Mouse (Mus musculus): ENCODE measurements around the gene Eif4a2. TPM values are rescaled to one million over a fixed set of nuclear protein-coding genes. Genes with fewer than 3 reads are reported as not detected.
"Not testable (repeated sequence)": the region's sequence is repeated elsewhere in the genome, so short reads cannot be mapped to it uniquely, and the experiment has no call there.

Eif4a2 gene
- polyA plus RNA-seq, 1 experiment from 2014 or later = 99.0 TPM

GRCm38 (mm10) chr16:23087712-23088111 lies 19.5 kb upstream of the Eif4a2 start:
- peak; percentile 38; the same call in 1 of the 2 replicates for ATAC-seq (ENCODE audit: low FRiP score, low TSS enrichment)
- H3K36me3 ChIP-seq (ENCODE audit: control insufficient read depth, insufficient read depth, low read length); H3K27ac ChIP-seq (replicated peaks); H3K4me1 ChIP-seq (replicated peaks; ENCODE audit: control insufficient read depth, insufficient read depth); H3K9me3 ChIP-seq (ENCODE audit: control insufficient read depth, low read length); H3K4me2 ChIP-seq (replicated peaks; ENCODE audit: low read depth); DNase-seq (ENCODE audit: low spot score); H3K27me3 ChIP-seq (ENCODE audit: control insufficient read depth, insufficient read depth, low read length); H3K4me3 ChIP-seq (ENCODE audit: low read depth, low read length); H3K9ac ChIP-seq (ENCODE audit: low read length): not testable (repeated sequence)
- WGBS = 29% methylated on average over 4 of the region's 4 CpGs
- TF ChIP-seq CTCF (IDR thresholded peaks at IDR 0.05; ENCODE audit: low read depth) = peak; percentile 73

- H3K9me3 ChIP-seq (ENCODE audit: control insufficient read depth, low read length); H3K27me3 ChIP-seq (ENCODE audit: control insufficient read depth, insufficient read depth, low read length); H3K36me3 ChIP-seq (ENCODE audit: control insufficient read depth, insufficient read depth, low read length); DNase-seq (ENCODE audit: low spot score); H3K4me3 ChIP-seq (ENCODE audit: low read depth, low read length); H3K9ac ChIP-seq (ENCODE audit: low read length); H3K4me1 ChIP-seq (replicated peaks; ENCODE audit: control insufficient read depth, insufficient read depth); ATAC-seq (ENCODE audit: low FRiP score, low TSS enrichment); H3K27ac ChIP-seq (replicated peaks); H3K4me2 ChIP-seq (replicated peaks; ENCODE audit: low read depth): not testable (repeated sequence)
- peak; percentile 50 for TF ChIP-seq CTCF (IDR thresholded peaks at IDR 0.05; ENCODE audit: low read depth)
- WGBS = 100% methylated on average over 1 of the region's 1 CpGs
Observed at GRCm38 (mm10) chr16:23088491-23088890, 18.8 kb upstream of the Eif4a2 start.

GRCm38 (mm10) chr16:23091345-23091744 lies 15.9 kb upstream of the Eif4a2 start:
- not testable (repeated sequence) for H3K9ac ChIP-seq (ENCODE audit: low read length); ATAC-seq (ENCODE audit: low FRiP score, low TSS enrichment); H3K36me3 ChIP-seq (ENCODE audit: control insufficient read depth, insufficient read depth, low read length); H3K27me3 ChIP-seq (ENCODE audit: control insufficient read depth, insufficient read depth, low read length); DNase-seq (ENCODE audit: low spot score); H3K4me1 ChIP-seq (replicated peaks; ENCODE audit: control insufficient read depth, insufficient read depth); H3K4me2 ChIP-seq (replicated peaks; ENCODE audit: low read depth); H3K9me3 ChIP-seq (ENCODE audit: control insufficient read depth, low read length); H3K4me3 ChIP-seq (ENCODE audit: low read depth, low read length); H3K27ac ChIP-seq (replicated peaks)

- no peaks in the 10 kb centered on the region for H3K27me3 ChIP-seq (ENCODE audit: control insufficient read depth, insufficient read depth, low read length)
- no peaks in the 10 kb centered on the region for H3K9me3 ChIP-seq (ENCODE audit: control insufficient read depth, low read length)
- no peak overlapping the region for H3K27ac ChIP-seq (replicated peaks)
- no peak for ATAC-seq (ENCODE audit: low FRiP score, low TSS enrichment)
- H3K4me2 ChIP-seq (replicated peaks; ENCODE audit: low read depth) = no peak overlapping the region
- no peaks in the 10 kb centered on the region for H3K36me3 ChIP-seq (ENCODE audit: control insufficient read depth, insufficient read depth, low read length)
- WGBS = 81% methylated on average over 11 of the region's 13 CpGs
- no peak overlapping the region for H3K4me3 ChIP-seq (ENCODE audit: low read depth, low read length)
- no peak for DNase-seq (ENCODE audit: low spot score)
- H3K4me1 ChIP-seq (replicated peaks; ENCODE audit: control insufficient read depth, insufficient read depth) = no peaks in the 10 kb centered on the region
- no peak overlapping the region for H3K9ac ChIP-seq (ENCODE audit: low read length)
- no peak for TF ChIP-seq EP300 (optimal IDR thresholded peaks at IDR 0.05)
- no peak for TF ChIP-seq CTCF (IDR thresholded peaks at IDR 0.05; ENCODE audit: low read depth)
Observed at GRCm38 (mm10) chr16:23093321-23093953, 13.8 kb upstream of the Eif4a2 start.

- H3K36me3 ChIP-seq (ENCODE audit: control insufficient read depth, insufficient read depth, low read length) = no peaks in the 10 kb centered on the region
- 78% methylated on average over 6 of the region's 6 CpGs for WGBS
- TF ChIP-seq CTCF (IDR thresholded peaks at IDR 0.05; ENCODE audit: low read depth) = no peak
- no peak for TF ChIP-seq EP300 (optimal IDR thresholded peaks at IDR 0.05)
- H3K9ac ChIP-seq (ENCODE audit: low read length) = no peak overlapping the region
- no peak overlapping the region for H3K4me3 ChIP-seq (ENCODE audit: low read depth, low read length)
- H3K4me2 ChIP-seq (replicated peaks; ENCODE audit: low read depth) = no peak overlapping the region
- H3K4me1 ChIP-seq (replicated peaks; ENCODE audit: control insufficient read depth, insufficient read depth) = no peaks in the 10 kb centered on the region
- DNase-seq (ENCODE audit: low spot score) (no peak), ATAC-seq (ENCODE audit: low FRiP score, low TSS enrichment) (no peak)
- no peaks in the 10 kb centered on the region for H3K9me3 ChIP-seq (ENCODE audit: control insufficient read depth, low read length)
- H3K27ac ChIP-seq (replicated peaks) = no peak overlapping the region
- H3K27me3 ChIP-seq (ENCODE audit: control insufficient read depth, insufficient read depth, low read length) = no peaks in the 10 kb centered on the region
Observed at GRCm38 (mm10) chr16:23094136-23094535, 13.1 kb upstream of the Eif4a2 start.

- H3K4me3 ChIP-seq (ENCODE audit: low read depth, low read length); ATAC-seq (ENCODE audit: low FRiP score, low TSS enrichment); H3K4me2 ChIP-seq (replicated peaks; ENCODE audit: low read depth); H3K9me3 ChIP-seq (ENCODE audit: control insufficient read depth, low read length); H3K9ac ChIP-seq (ENCODE audit: low read length); H3K4me1 ChIP-seq (replicated peaks; ENCODE audit: control insufficient read depth, insufficient read depth); H3K27me3 ChIP-seq (ENCODE audit: control insufficient read depth, insufficient read depth, low read length); DNase-seq (ENCODE audit: low spot score); H3K36me3 ChIP-seq (ENCODE audit: control insufficient read depth, insufficient read depth, low read length); H3K27ac ChIP-seq (replicated peaks): not testable (repeated sequence)
- 89% methylated on average over 5 of the region's 5 CpGs for WGBS
Observed at GRCm38 (mm10) chr16:23095581-23095980, 11.7 kb upstream of the Eif4a2 start.

GRCm38 (mm10) chr16:23096886-23097285 lies 10.4 kb upstream of the Eif4a2 start:
- H3K36me3 ChIP-seq (ENCODE audit: control insufficient read depth, insufficient read depth, low read length); H3K4me2 ChIP-seq (replicated peaks; ENCODE audit: low read depth); H3K4me1 ChIP-seq (replicated peaks; ENCODE audit: control insufficient read depth, insufficient read depth); DNase-seq (ENCODE audit: low spot score); ATAC-seq (ENCODE audit: low FRiP score, low TSS enrichment); H3K27ac ChIP-seq (replicated peaks); H3K4me3 ChIP-seq (ENCODE audit: low read depth, low read length); H3K9ac ChIP-seq (ENCODE audit: low read length); H3K9me3 ChIP-seq (ENCODE audit: control insufficient read depth, low read length); H3K27me3 ChIP-seq (ENCODE audit: control insufficient read depth, insufficient read depth, low read length): not testable (repeated sequence)
- 86% methylated on average over 1 of the region's 1 CpGs for WGBS

GRCm38 (mm10) chr16:23097290-23098104 lies 9.7 kb upstream of the Eif4a2 start:
- H3K4me2 ChIP-seq (replicated peaks; ENCODE audit: low read depth); H3K36me3 ChIP-seq (ENCODE audit: control insufficient read depth, insufficient read depth, low read length); DNase-seq (ENCODE audit: low spot score); H3K27me3 ChIP-seq (ENCODE audit: control insufficient read depth, insufficient read depth, low read length); H3K9ac ChIP-seq (ENCODE audit: low read length); H3K9me3 ChIP-seq (ENCODE audit: control insufficient read depth, low read length); H3K27ac ChIP-seq (replicated peaks); ATAC-seq (ENCODE audit: low FRiP score, low TSS enrichment); H3K4me1 ChIP-seq (replicated peaks; ENCODE audit: control insufficient read depth, insufficient read depth); H3K4me3 ChIP-seq (ENCODE audit: low read depth, low read length): not testable (repeated sequence)
- WGBS = 80% methylated on average over 8 of the region's 8 CpGs

Data from stomach, postnatal 0 days (tissue).